Mouse (Mus musculus) liver, adult 2 months (tissue): ENCODE measurements at regions not wholly inside any gene's neighbourhood (a gene's known extent, or its start where the extent isn't known, plus 50 kb on each side); places are given as distances from the start of the nearest gene placed in this dataset.

Experiments
- DNase-seq: peaks from one replicate; pipeline ENCODE4 v3.0.0-alpha.2; 2011; ENCODE audit warnings: low read depth, low spot score; ENCODE audit errors: extremely low read depth
- H3K27ac ChIP-seq: fragments of 200-500 bp; replicated peaks from 2 replicates; pipeline ENCODE4 v1.5.1; 2012; ENCODE audit warnings: low read depth, mild to moderate bottlenecking, control low read depth, inconsistent platforms, low read length; ENCODE audit not compliant: insufficient read depth
- H3K27me3 ChIP-seq: fragments of 200-500 bp; 2 replicates; pipeline ENCODE4 v1.6.1; 2012; ENCODE audit warnings: mild to moderate bottlenecking, moderate library complexity, low read length, inconsistent platforms; ENCODE audit not compliant: control insufficient read depth, insufficient read depth
- H3K36me3 ChIP-seq: fragments of 200-500 bp; 2 replicates; pipeline ENCODE4 v1.6.1; 2012; ENCODE audit warnings: low read length, inconsistent platforms; ENCODE audit not compliant: control insufficient read depth, insufficient read depth
- H3K4me1 ChIP-seq: fragments of 200-500 bp; 2 replicates; pipeline ENCODE4 v1.6.1; 2011; ENCODE audit warnings: low read length; ENCODE audit not compliant: control insufficient read depth, insufficient read depth
- H3K4me3 ChIP-seq: fragments of 200-500 bp; 2 replicates; pipeline ENCODE4 v1.5.1; 2011; ENCODE audit warnings: low read depth, mild to moderate bottlenecking, control low read depth, low read length, moderate library complexity; ENCODE audit not compliant: insufficient read depth
- H3K79me2 ChIP-seq: fragments of 200-500 bp; 2 replicates; pipeline ENCODE4 v1.6.1; 2012; ENCODE audit warnings: inconsistent platforms, mild to moderate bottlenecking, low read length, moderate library complexity; ENCODE audit not compliant: control insufficient read depth, insufficient read depth
- H3K9ac ChIP-seq: fragments of 200-500 bp; 2 replicates; pipeline ENCODE4 v1.6.1; 2012; ENCODE audit warnings: low read depth, mild to moderate bottlenecking, control low read depth, inconsistent platforms, low read length
- CTCF ChIP-seq: fragments of 200-500 bp; IDR thresholded peaks from 2 replicates; pipeline ENCODE4 v1.5.1; 2011; ENCODE audit warnings: low read depth, low read length, control low read depth
- POLR2A ChIP-seq: fragments of 200-500 bp; IDR thresholded peaks from 2 replicates; pipeline ENCODE4 v1.6.1; 2011; ENCODE audit warnings: low read length, control low read depth; ENCODE audit not compliant: insufficient read depth; ENCODE audit errors: extremely low read depth
- WGBS: fragments of 180-500 bp; shearing (Covaris S2); methylation state at CpG from one replicate; pipeline ENCODE4 v1.1.7; 2018; 5-methylcytosine and 5-hydroxymethylcytosine counted together

DNA sequence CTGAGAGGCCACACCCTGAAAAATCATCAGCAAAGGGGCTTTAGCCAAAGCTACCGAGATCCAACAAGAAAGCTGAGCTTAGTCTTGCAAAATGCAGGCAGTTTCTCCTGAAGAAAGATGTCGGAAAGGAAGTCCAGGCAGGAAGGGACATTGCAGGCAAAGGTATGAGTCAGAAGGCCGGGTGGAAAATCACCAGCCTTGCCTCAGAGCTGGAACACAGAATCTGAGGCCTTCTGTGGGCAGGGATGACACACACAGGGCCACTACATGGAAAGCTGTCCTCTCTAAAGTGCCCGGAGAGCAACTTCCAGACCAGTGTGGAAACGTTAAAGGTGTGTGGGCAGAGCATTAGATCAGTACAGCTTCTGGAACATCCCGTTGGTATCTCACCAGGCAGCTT is 438.5 kb downstream of the Vrk1 start:
- Histone ChIP-seq H3K4me3 (no peak overlapping the region), H3K27me3 (no peaks in the 10 kb centered on the region), H3K79me2 (no peaks in the 10 kb centered on the region), H3K36me3 (no peaks in the 10 kb centered on the region), H3K27ac (no peak overlapping the region), H3K9ac (no peak overlapping the region), H3K4me1 (no peaks in the 10 kb centered on the region)
- no peak for DNase-seq
- no peak for TF ChIP-seq CTCF
- TF ChIP-seq POLR2A = no peak
- 63% methylated on average over 6 of the region's 6 CpGs for WGBS

DNA sequence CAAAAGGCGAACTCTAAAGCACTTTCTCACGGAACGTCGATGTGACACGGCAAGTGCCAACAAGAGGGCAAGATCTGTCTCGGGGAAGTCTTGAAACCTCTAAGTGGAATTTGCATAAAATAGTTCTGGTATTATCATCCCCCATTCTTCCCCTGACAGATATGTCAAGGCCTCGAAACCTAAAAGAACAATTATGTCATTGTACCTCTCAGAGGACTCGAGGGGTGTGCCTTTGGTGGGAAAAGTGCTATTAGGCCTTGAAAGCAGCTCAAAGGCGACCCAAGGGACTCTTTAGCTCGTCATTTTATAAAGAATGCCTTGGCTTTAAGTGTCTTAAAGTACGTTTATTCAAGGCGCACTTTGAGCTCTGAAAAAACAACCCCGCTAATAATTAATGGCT is 443.5 kb downstream of the Vrk1 start:
- Histone ChIP-seq H3K4me1 (no peaks in the 10 kb centered on the region), H3K27me3 (no peaks in the 10 kb centered on the region), H3K9ac (no peak overlapping the region), H3K79me2 (no peaks in the 10 kb centered on the region), H3K4me3 (no peak overlapping the region), H3K36me3 (no peaks in the 10 kb centered on the region), H3K27ac (no peak overlapping the region)
- DNase-seq = no peak
- TF ChIP-seq POLR2A = no peak
- TF ChIP-seq CTCF = no peak
- WGBS = 82% methylated on average over 13 of the region's 13 CpGs

DNA sequence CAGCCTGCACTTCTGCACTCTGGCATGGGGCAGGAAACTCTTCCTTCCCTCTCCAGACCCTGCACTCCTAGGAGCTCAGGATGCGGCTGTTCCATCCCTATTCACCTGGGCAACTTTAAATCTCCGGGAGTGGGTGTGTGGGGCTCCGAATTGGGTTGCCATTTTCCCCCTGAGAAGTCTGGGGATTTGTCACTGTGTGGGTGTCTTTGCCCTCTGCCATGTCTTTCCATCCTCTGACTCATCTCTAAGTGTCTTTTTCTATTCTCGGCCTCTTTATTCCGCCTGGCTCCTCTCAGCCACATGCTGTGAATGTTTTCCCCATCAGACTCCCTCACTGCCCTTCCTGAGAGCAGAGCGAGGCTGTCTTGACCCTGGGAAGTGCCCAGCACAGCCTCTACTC is 448.2 kb downstream of the Vrk1 start:
- Histone ChIP-seq H3K36me3 (no peaks in the 10 kb centered on the region), H3K27me3 (no peaks in the 10 kb centered on the region), H3K4me3 (no peak overlapping the region), H3K4me1 (no peaks in the 10 kb centered on the region), H3K79me2 (no peaks in the 10 kb centered on the region), H3K9ac (no peak overlapping the region), H3K27ac (no peak overlapping the region)
- no peak for DNase-seq
- TF ChIP-seq POLR2A (no peak), CTCF (no peak)
- WGBS = 57% methylated on average over 6 of the region's 6 CpGs

DNA sequence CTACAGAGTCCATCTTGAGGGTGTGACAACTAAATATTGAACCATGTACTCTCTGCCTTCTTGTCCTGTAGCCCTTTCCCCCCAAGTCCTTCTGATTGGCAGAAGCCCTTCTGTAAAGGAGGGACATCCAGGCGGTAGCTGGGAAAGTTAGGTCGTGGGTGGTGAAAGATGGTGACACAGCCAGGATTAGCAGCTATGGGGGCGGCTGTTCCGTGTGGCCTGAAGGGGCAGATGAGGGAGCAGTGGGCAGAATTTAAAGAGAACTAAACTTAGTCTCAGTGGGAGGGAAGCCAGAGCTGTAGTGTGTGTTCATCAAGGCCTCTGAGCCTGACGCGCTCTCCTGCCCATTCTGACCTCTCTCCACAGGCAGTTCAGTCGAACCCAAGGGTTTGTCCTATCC is 450.6 kb downstream of the Vrk1 start:
- no peak overlapping the region for H3K4me3 ChIP-seq
- no peak for DNase-seq
- H3K36me3 ChIP-seq = no peaks in the 10 kb centered on the region
- H3K27me3 ChIP-seq = no peaks in the 10 kb centered on the region
- WGBS = 82% methylated on average over 7 of the region's 7 CpGs
- H3K27ac ChIP-seq = no peak overlapping the region
- no peaks in the 10 kb centered on the region for H3K4me1 ChIP-seq
- TF ChIP-seq CTCF = no peak
- TF ChIP-seq POLR2A = no peak
- H3K9ac ChIP-seq = no peak overlapping the region
- H3K79me2 ChIP-seq = no peaks in the 10 kb centered on the region

DNA sequence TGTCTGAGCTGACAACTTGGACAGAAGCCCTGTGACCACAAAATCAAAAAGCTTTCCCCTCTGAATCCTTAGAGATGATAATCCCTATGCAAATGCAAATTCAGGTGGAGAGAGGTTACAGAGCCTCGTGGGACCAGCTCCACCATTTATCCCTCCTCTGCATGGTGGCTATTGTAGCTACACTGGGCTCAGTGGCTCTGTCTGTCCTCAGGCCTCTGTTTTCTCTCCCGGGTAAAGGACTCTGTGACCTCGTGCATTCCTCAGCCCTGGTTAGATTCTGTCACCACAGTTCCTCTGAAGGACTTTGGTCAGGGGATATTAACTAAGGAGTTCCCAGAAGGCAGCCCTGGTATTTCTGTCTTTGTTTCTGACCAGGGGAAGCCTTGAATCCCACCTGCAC is 452.3 kb downstream of the Vrk1 start:
- Histone ChIP-seq H3K9ac (no peak overlapping the region), H3K27ac (no peak overlapping the region), H3K27me3 (no peaks in the 10 kb centered on the region), H3K79me2 (no peaks in the 10 kb centered on the region), H3K4me1 (no peaks in the 10 kb centered on the region), H3K4me3 (no peak overlapping the region), H3K36me3 (no peaks in the 10 kb centered on the region)
- DNase-seq = no peak
- 36% methylated on average over 3 of the region's 3 CpGs for WGBS
- TF ChIP-seq CTCF (no peak), POLR2A (no peak)

DNA sequence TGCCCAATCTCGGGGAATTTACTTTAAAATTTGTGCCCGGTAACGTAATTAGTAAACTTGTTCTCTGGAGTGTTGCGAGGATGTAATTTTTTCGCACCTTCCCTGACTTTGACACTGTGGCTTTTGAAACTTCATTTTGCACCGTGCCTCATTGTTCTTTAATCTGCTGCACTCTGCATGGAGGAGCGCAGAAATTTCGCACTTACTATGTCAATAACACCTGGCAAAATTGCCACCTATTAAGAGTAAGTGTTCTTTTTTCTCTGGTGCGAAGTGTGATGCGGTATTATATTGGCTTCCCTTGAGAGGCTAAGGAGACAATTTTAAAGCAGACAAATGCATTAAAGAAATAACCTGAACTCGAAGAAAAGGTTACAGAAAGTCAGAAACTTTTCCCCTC is 454.7 kb downstream of the Vrk1 start:
- TF ChIP-seq CTCF (no peak), POLR2A (no peak)
- Histone ChIP-seq H3K36me3 (no peaks in the 10 kb centered on the region), H3K4me3 (no peak overlapping the region), H3K27ac (no peak overlapping the region), H3K9ac (no peak overlapping the region), H3K27me3 (no peaks in the 10 kb centered on the region), H3K79me2 (no peaks in the 10 kb centered on the region), H3K4me1 (peaks cover 3% of the 10 kb centered on the region; the same call in 1 of the 2 replicates)
- WGBS = 17% methylated on average over 11 of the region's 11 CpGs
- no peak for DNase-seq
